Mouse (Mus musculus) intestine, postnatal 0 days (tissue): ENCODE results near the gene Nos1ap. TPM values are rescaled to one million over a fixed set of nuclear protein-coding genes. Genes with fewer than 3 reads are reported as not detected.

Experiments
- ATAC-seq: fragments of 200-750 bp; cut with Nextera tagmentation; 2 replicates; pipeline ENCODE4 v1.8.0; 2017; ENCODE audit warnings: mild to moderate bottlenecking, moderate TSS enrichment, moderate library complexity
- H3K27ac ChIP-seq: fragments of 300-500 bp; sonication (generic); 2 replicates; pipeline ENCODE4 v1.5.1; 2014; ENCODE audit warnings: mild to moderate bottlenecking, low read depth, low read length, moderate library complexity
- H3K27me3 ChIP-seq: fragments of 300-500 bp; sonication (generic); replicated peaks from 2 replicates; pipeline ENCODE4 v1.6.1; 2014; ENCODE audit warnings: low read length, mixed read lengths; ENCODE audit not compliant: control insufficient read depth, insufficient read depth
- H3K36me3 ChIP-seq: fragments of 300-500 bp; sonication (generic); 2 replicates; pipeline ENCODE4 v1.6.1; 2014; ENCODE audit warnings: mild to moderate bottlenecking, moderate library complexity; ENCODE audit not compliant: control insufficient read depth, insufficient read depth
- H3K4me1 ChIP-seq: fragments of 300-500 bp; sonication (generic); replicated peaks from 2 replicates; pipeline ENCODE4 v1.6.1; 2014; ENCODE audit warnings: antibody characterized with exemption, low read length, mixed read lengths; ENCODE audit not compliant: control insufficient read depth, insufficient read depth
- H3K4me2 ChIP-seq: fragments of 300-500 bp; sonication (generic); replicated peaks from 2 replicates; pipeline ENCODE4 v1.6.1; 2014; ENCODE audit warnings: low read depth, mild to moderate bottlenecking, moderate library complexity
- H3K4me3 ChIP-seq: fragments of 300-500 bp; sonication (generic); 2 replicates; pipeline ENCODE4 v1.5.1; 2014; ENCODE audit warnings: low read depth, low read length
- H3K9ac ChIP-seq: fragments of 300-500 bp; sonication (generic); 2 replicates; pipeline ENCODE4 v1.6.1; 2014; ENCODE audit warnings: mild to moderate bottlenecking, low read depth, low read length
- H3K9me3 ChIP-seq: fragments of 300-500 bp; sonication (generic); 2 replicates; pipeline ENCODE4 v1.6.1; 2016; ENCODE audit warnings: mixed run types; ENCODE audit not compliant: control insufficient read depth
- CTCF ChIP-seq: sonication (generic); IDR thresholded peaks from 2 replicates; pipeline ENCODE4 v1.5.1; 2016; ENCODE audit warnings: low read depth, mild to moderate bottlenecking, control low read depth, antibody characterized with exemption, moderate library complexity
- WGBS: fragments of 180-500 bp; shearing (Covaris S2); extraction: QIAGEN DNeasy Blood & Tissue Kit; methylation state at CpG from one replicate; pipeline ENCODE4 v1.1.7; 2014; 5-methylcytosine and 5-hydroxymethylcytosine counted together
- polyA plus RNA-seq: library from polyadenylated mRNA; unstranded; fragments of >200 nt; fragmentation: Nextera tagmentation; extraction: Ambion mirVana; gene quantifications from 2 replicates; pipeline ENCODE4 v1.2.1, GENCODE M21; 2015

The Nos1ap gene
- polyA plus RNA-seq, 1 experiment from 2014 or later = 3.8 TPM

DNA sequence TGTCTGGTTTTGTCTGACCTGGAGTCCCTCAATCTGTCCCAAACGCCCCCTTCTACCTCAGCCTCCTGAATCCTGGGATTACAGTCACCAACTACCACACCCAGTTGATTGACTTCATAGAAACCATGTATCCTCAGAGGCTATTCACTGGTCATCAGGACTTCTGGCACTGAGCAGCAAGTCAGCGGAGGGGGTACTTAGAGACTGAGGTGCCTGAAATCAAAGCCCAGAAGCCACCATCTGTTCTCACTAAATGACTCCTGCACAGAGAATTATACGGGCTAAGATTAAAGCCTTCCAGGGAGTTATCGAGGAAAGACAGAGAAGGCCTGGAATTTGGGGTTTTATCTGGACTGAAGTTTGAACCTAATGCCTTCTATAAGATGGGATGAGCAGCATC, 59.2 kb downstream of the Nos1ap start:
- Histone ChIP-seq H3K9ac (no peak overlapping the region), H3K4me3 (no peak overlapping the region), H3K9me3 (no peaks in the 10 kb centered on the region), H3K4me2 (no peak overlapping the region), H3K36me3 (no peaks in the 10 kb centered on the region), H3K4me1 (no peaks in the 10 kb centered on the region), H3K27me3 (no peaks in the 10 kb centered on the region), H3K27ac (no peak overlapping the region)
- ATAC-seq = no peak
- WGBS = 86% methylated on average over 4 of the region's 4 CpGs
- no peak for TF ChIP-seq CTCF

DNA sequence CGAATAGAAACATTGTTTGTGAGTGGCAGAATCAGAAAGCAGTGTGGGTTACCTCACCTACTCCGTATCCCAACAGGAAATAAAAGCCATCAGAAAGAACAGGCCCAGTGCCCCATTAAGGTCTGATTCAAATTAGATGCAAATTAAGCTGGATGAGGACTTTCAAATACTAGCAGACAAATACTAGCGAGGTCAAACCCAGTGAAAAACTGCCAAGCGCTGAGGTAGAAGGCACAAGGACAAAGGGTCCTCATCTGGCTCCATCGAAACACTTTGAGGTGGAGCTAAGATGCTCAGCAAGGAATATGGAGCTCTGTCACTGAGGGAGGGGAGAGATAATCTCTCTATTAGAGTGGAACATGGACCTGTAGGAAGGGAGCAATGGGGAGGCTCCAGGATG, 66.8 kb downstream of the Nos1ap start:
- H3K4me2 ChIP-seq = no peak overlapping the region
- no peak overlapping the region for H3K4me3 ChIP-seq
- no peaks in the 10 kb centered on the region for H3K27me3 ChIP-seq
- H3K36me3 ChIP-seq = no peaks in the 10 kb centered on the region
- H3K9ac ChIP-seq = no peak overlapping the region
- TF ChIP-seq CTCF = no peak
- H3K9me3 ChIP-seq = no peaks in the 10 kb centered on the region
- no peak overlapping the region for H3K27ac ChIP-seq
- peaks cover 3% of the 10 kb centered on the region; the same call in 1 of the 2 replicates for H3K4me1 ChIP-seq
- 78% methylated on average over 5 of the region's 5 CpGs for WGBS
- ATAC-seq = no peak

DNA sequence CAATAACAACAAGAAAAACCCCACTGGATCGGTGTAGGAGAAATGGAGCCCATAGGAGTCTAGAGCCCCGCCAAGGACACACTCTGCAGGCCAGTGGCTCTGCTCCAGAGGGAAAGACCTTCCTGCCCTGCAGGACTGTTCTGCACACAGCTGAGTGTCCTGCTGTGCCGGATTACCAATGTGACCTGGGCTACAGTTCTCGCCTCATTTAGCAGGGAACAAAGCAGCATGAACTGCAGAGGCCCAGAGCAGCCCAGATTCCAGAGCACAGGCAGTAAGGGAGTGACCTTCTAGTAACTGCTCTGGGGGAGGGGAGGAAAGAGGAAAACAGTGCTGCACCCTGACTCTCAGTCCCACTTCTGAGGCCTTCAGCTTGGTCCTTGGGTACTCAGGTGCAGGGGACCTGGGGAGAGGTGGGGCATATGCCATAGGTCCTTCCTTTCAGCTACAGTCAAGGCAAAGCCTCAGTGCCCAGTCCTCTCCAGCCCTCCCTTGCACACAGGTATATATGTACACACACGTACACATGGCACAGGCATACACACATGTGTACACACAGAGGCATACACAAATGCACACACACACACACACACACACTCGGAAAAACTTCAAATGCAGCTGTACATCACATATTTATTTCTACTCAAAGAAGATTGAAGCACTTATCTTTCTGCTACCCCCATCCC, 68.0 kb downstream of the Nos1ap start:
- Histone ChIP-seq H3K9ac (no peak overlapping the region), H3K4me2 (no peak overlapping the region), H3K27me3 (no peaks in the 10 kb centered on the region), H3K36me3 (no peaks in the 10 kb centered on the region), H3K9me3 (no peaks in the 10 kb centered on the region), H3K27ac (no peak overlapping the region), H3K4me1 (peaks cover 3% of the 10 kb centered on the region; the same call in 1 of the 2 replicates), H3K4me3 (no peak overlapping the region)
- no peak for TF ChIP-seq CTCF
- WGBS = 65% methylated on average over 6 of the region's 6 CpGs
- ATAC-seq = no peak

DNA sequence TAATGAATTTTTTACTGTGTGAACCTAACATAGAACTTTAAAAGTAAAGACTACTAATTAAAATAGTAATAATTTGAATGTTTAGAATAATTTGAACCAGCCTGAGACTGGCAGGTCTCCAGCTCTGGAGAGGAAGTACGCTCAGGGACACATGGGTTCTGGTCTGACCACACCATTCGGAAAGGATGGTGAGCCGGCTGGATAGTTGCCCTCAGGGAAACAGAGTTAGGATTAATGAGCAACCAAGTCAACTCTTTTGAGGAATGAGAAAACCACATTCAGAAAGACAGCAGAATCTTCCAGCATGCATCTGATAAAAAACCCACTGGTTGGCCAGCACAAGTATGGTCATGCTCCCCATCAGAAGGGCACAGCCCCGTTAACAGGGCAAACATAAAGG, 69.5 kb downstream of the Nos1ap start:
- H3K27ac ChIP-seq = no peak overlapping the region
- no peak overlapping the region for H3K9ac ChIP-seq
- H3K36me3 ChIP-seq = no peaks in the 10 kb centered on the region
- H3K4me2 ChIP-seq = no peak overlapping the region
- H3K4me1 ChIP-seq = peaks cover 5% of the 10 kb centered on the region; the same call in 1 of the 2 replicates
- no peak overlapping the region for H3K4me3 ChIP-seq
- TF ChIP-seq CTCF = no peak
- ATAC-seq = no peak
- H3K27me3 ChIP-seq = no peaks in the 10 kb centered on the region
- H3K9me3 ChIP-seq = no peaks in the 10 kb centered on the region
- WGBS = 89% methylated on average over 4 of the region's 4 CpGs

DNA sequence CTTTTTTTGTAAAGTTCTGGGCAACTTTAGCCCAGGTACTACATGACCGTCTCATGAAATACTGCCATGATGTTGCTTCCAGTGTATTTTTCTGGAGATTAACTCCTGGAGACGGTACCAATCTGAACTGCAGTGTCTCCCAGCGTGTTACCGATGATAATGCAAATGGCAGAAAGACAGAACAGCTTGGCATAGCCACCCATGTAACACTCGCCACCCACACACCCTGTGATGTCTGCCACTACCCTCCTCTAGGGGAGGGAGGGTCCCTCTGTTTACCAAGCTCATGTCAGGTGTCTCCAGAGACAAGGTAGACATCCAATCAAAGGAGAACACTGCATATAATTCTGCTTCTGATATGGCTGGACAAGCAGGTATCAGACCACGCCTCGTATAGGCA, 70.0 kb downstream of the Nos1ap start:
- ATAC-seq = no peak
- H3K9me3 ChIP-seq = no peaks in the 10 kb centered on the region
- no peak for TF ChIP-seq CTCF
- WGBS = 94% methylated on average over 7 of the region's 7 CpGs
- no peak overlapping the region for H3K4me3 ChIP-seq
- H3K27ac ChIP-seq = no peak overlapping the region
- H3K27me3 ChIP-seq = no peaks in the 10 kb centered on the region
- no peak overlapping the region for H3K9ac ChIP-seq
- H3K4me1 ChIP-seq = peaks cover 5% of the 10 kb centered on the region; the same call in 1 of the 2 replicates
- H3K36me3 ChIP-seq = no peaks in the 10 kb centered on the region
- no peak overlapping the region for H3K4me2 ChIP-seq

DNA sequence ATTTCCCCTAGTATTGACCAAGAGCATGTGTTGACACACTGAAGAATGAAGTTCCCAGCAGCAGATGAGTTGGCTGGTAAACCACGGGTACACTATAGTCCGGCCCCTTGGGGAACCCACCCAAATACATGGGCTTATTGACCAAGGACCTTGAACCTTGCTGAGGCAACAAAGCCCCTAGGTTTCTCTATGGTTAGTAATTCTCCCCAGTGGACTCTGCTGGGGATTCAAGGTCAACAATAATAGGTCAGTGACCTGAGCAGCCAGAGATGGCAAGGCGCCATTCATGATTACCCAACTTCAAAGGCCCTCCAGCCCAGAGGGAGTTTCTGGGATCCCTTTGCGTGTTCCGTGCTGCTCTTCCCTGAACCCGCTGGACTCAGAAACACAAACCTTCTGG, 73.5 kb downstream of the Nos1ap start:
- no peak overlapping the region for H3K27ac ChIP-seq
- no peak for TF ChIP-seq CTCF
- 0 out of 2 replicates have a peak, but pooled peaks cover 2% of the 10 kb centered on the region for H3K4me1 ChIP-seq
- no peaks in the 10 kb centered on the region for H3K36me3 ChIP-seq
- H3K27me3 ChIP-seq = no peaks in the 10 kb centered on the region
- H3K4me3 ChIP-seq = no peak overlapping the region
- no peaks in the 10 kb centered on the region for H3K9me3 ChIP-seq
- WGBS = 85% methylated on average over 6 of the region's 6 CpGs
- no peak overlapping the region for H3K4me2 ChIP-seq
- H3K9ac ChIP-seq = no peak overlapping the region
- ATAC-seq = no peak
